Mouse (Mus musculus) common myeloid progenitor, adult 5-6 weeks (primary cell): Measurements from ENCODE around the gene Hyal1. TPM values are rescaled to one million over a fixed set of nuclear protein-coding genes. Genes with fewer than 3 reads are reported as not detected.

ENCODE experiments used
- ATAC-seq: replicated peaks from 2 replicates; pipeline ENCODE4 v1.8.0; 2016; ENCODE audit warnings: low read depth, mild to moderate bottlenecking, moderate TSS enrichment, inconsistent platforms; ENCODE audit not compliant: poor library complexity, severe bottlenecking
- total RNA-seq: library from RNA; stranded (forward); fragments of 200-1000, 187-1606 nt; gene quantifications from 2 replicates; pipeline ENCODE4 v1.2.3, GENCODE M21; 2017

Gene Hyal1
- total RNA-seq, result 0.53 and 1.2 TPM in 2 replicates

DNA sequence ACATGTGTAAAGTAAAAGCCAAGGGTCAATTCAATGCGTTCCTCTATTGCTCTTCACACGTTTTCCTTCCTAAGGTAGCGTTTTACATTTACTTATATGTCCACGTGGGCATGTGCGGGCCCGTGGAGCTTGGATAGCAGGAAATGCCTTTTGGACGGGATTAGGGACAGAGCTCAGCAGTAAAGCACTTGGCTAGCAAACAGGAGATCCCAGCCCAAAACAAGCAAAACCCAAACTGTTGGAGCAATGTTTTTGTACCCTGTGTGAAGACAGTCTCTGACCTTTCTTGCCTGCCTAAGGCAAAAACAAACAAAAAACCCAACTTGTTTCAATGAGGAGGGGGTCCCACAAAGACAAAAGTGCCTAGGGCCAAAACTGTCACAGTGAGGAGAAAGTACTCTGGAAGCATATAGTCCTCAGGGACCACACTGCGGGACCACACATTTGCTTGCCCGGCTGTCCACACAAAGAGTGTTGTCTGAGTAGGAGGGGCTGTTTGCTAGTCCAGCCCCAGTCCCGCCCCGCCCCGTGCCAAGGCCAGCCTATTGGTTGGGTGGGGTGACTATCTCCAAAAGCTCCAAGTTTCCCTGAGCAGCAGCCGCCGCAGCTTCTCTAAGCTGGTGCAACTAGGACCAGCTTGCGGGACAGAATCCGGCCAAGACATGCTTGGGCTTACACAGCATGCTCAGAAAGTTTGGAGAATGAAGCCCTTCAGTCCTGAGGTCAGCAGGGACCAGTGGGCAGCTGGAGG, at the start of gene Hyal1:
Gene Hyal1 (plus strand): TSS at position 571 of the 751 bp plus-strand sequence.
- peak; percentile 65 for ATAC-seq

DNA sequence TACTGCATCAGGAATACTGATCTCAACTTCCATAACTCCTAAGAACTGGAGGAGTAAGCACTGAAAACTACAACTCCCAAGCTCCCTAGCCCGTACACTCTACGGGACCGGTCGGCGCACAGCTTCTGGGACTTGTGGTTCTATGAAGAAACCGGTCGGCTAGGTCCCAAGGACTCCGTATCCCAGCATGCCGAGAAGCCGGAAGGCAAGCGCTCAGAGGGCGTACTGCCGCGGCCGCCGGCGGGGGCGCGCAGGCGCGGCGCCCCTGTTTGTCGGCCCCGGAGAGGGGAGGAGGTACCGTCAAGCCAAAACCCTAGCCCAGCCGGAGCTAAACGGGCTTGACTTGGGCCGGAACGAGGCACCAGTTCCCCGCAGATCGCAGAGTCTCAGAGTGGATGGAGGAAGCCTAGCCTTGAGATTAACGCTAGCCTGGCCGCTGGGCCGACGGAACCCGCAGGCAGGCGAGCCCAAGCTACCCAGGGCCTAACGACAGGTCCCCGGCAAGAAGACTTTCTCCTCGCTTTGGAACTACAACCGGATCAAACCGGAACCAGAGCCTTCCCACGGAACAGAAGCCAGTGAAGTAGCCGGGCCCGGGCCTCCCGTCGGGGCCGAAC, 42.8 kb upstream of the Hyal1 start, which contains the start of gene Tmem115:
Gene Tmem115 (plus strand): TSS at position 155 of the 617 bp plus-strand sequence.
- peak; percentile 95 for ATAC-seq

GRCm38 (mm10) chr9:107534408-107535202, 42.1 kb upstream of the Hyal1 start:
- ATAC-seq, result peak; percentile 52; the same call in 1 of the 2 replicates

DNA sequence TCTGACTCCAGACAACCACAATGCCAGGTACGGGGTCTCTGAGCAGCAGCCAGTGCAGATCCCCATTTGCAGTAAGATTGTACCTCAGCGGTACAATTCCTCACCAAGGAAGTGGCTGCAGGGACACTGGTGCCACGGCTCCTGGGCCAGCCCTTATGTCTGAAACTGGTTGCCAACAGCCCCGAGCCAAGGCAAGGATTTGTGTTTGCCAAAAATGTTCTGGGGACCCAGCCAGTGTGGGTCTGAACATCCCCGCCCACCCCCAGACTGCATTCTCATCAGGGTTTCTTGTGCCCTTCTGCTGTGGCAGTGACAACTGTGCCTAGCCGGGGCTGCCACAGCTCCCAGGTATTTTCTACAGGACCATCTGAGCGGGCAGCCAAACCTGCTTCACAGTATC, 38.5 kb upstream of the Hyal1 start:
- no peak for ATAC-seq

DNA sequence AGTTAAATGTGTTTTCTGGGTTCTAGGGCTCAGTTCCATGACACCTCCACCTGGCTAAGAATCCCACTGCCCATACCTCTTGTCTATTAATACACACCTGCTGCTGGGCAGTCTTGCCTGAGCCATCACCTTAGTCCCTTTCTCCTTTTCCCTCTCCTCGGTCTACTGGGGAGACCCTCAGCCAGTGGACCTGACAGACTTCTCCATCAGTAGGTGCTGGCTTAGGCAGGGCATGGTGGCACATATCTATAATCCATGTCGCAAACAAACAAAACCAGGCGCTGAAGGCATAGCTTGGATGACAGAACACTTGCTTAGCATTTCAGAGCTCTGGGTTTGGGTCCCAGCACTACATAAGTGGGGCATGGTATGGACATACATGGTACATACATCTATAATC, 38.0 kb upstream of the Hyal1 start:
- ATAC-seq, result no peak

GRCm38 (mm10) chr9:107539940-107540339, 36.8 kb upstream of the Hyal1 start:
- no peak for ATAC-seq

DNA sequence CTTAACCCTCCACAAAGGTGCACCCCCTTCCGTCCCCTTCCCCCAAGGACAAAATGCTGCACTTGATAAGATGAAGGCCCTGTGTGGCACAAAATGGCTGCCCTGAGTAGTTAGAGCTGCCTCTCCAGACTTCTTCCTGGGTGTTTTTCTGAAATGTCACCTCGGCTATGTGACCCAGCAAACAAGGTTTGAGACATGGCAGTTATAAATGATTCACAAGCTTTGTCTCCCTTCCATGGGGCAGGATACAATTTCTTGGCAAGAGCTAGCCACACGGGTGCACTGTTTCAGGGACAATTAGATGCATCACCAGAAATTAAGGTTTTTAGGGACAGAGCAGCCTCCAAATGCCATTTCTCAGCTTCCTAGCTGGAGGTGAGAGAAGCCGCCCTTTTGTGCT, 36.3 kb upstream of the Hyal1 start:
- no peak for ATAC-seq

DNA sequence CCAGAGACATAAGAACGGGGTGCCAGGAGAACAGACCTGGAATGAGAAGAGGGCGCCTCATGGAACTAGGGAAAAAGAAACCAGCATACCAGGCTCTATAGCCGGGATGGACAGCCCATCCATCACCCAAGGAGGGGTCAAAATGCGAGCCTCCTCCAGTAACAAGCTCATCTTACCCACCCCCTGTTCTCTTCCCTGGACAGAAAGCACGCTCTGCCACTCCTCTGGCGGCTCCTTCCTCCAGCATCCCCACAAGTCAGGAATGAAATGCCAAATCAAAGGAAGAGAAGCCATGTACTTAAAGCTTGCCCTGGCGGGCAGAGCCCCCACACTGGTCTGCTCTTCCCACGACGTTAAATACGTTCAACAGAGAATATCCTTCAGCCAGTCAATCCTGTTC, 35.7 kb upstream of the Hyal1 start:
- ATAC-seq, result no peak

DNA sequence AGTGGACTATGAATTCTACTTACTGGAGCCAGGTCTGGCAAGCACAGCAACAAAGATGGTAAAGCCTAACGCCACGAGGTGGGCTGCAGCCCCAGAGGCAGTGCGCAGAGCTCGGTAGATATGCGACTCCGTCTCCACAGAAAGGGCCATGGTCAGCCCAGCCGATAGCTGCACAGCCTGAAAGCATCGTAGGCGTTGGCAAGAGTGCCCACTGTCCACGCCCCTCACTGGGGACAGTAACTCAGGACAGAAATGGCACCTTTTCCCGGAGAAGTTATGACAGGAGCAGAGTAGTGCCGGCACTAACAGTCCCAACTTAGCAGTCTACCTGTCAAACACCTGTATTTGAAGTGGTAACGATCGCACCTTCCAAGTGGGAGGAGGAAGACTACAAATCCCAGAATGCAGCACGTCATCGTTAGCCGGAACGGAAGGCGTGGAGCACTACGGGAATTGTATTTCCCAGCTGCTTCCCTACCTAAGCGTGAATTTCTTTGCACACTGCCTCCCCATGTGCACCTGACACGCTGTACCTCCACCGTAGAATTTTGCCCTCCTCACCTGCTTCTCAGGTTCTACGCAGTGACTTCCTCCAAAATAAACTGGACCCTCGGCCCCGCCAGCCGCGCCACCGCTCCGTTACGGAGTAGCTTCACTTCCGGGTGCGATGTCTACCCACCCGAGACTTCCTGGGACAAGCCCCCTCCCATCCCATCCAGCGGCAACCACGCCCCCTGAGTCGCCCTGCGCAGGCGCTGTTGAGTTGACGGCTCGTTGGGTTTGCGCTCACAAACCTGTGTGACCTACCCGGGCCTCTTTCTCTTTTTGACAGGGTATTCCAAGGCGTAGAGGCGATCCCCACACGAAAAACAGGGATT, 35.0 kb upstream of the Hyal1 start, which contains the start of the genes Cyb561d2 and Nprl2:
Gene Cyb561d2 (minus strand): TSS at position 720 of the 878 bp plus-strand sequence.
Gene Nprl2 (plus strand): TSS at position 753 of the 878 bp plus-strand sequence.
- peak; percentile 83 for ATAC-seq

GRCm38 (mm10) chr9:107542352-107542686, 34.4 kb upstream of the Hyal1 start:
- ATAC-seq, result 0 out of 2 replicates have a peak, but pooled peaks have one; percentile 1

- no peak for ATAC-seq
Measured at GRCm38 (mm10) chr9:107542721-107543120, 34.0 kb upstream of the Hyal1 start.

GRCm38 (mm10) chr9:107543299-107543698, 33.4 kb upstream of the Hyal1 start:
- no peak for ATAC-seq

- ATAC-seq, result no peak
Measured at GRCm38 (mm10) chr9:107544196-107544700, 32.5 kb upstream of the Hyal1 start.

DNA sequence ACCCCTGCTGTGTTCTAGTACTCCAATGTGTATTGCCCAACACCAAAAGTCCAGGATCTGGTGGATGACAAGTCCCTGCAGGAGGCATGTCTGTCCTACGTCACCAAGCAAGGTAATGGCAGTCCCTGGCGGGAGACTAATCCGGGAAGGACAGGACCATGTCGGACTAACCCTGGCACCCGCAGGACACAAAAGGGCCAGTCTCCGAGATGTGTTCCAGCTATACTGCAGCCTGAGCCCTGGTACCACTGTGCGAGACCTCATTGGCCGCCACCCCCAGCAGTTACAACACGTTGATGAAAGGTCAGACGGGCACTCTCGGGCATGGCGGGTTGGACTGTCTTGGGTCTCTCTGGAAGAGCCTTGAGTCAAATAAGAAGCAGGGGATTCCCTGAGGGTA, 32.0 kb upstream of the Hyal1 start:
- ATAC-seq, result no peak

- no peak for ATAC-seq
Measured at GRCm38 (mm10) chr9:107545199-107545598, 31.5 kb upstream of the Hyal1 start.

DNA sequence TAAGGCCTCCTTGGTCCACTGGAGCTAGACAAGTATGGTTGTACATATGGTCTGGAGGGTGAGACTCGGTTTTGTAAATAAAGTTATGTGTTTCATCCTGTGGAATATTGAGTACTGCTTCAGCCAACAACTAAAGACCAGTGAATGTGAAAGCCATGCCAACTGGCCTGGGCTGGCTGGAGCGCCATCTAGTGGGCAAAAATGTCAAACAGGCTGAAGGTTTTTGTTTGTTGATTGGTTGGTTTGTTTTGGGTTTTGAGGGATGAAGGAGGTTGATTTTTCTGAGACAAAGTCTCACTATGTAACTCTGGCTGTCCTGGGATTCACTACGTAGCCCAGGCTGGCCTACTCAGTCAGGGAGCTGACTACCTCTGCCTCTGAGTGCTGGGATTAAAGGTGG, 31.1 kb upstream of the Hyal1 start:
- no peak for ATAC-seq

GRCm38 (mm10) chr9:107547026-107547425, 29.7 kb upstream of the Hyal1 start, which contains the start of gene Zmynd10:
Gene Zmynd10, plus strand, starts transcription at chr9:107547298.
- peak; percentile 66 for ATAC-seq

GRCm38 (mm10) chr9:107547957-107548356, 28.8 kb upstream of the Hyal1 start:
- ATAC-seq, result no peak

GRCm38 (mm10) chr9:107548820-107549219, 27.9 kb upstream of the Hyal1 start:
- no peak for ATAC-seq
